Mouse (Mus musculus) intestine, embryonic 16.5 days (tissue): ENCODE measurements around the gene Pi4kb. TPM values are rescaled to one million over a fixed set of nuclear protein-coding genes. Genes with fewer than 3 reads are reported as not detected.

Experiments used
- ATAC-seq: fragments of 200-750 bp; cut with Nextera tagmentation; 2 replicates; pipeline ENCODE4 v1.8.0; 2017; ENCODE audit warnings: moderate TSS enrichment, moderate library complexity
- H3K27ac ChIP-seq: fragments of 300-500 bp; sonication (generic); 2 replicates; pipeline ENCODE4 v1.5.1; 2014; ENCODE audit warnings: mild to moderate bottlenecking, low read length
- H3K27me3 ChIP-seq: fragments of 300-500 bp; sonication (generic); replicated peaks from 2 replicates; pipeline ENCODE4 v1.6.1; 2014; ENCODE audit warnings: low read length, control low read depth, mixed read lengths; ENCODE audit not compliant: control insufficient read depth, insufficient read depth
- H3K36me3 ChIP-seq: fragments of 300-500 bp; sonication (generic); 2 replicates; pipeline ENCODE4 v1.6.1; 2014; ENCODE audit warnings: low read length, control low read depth; ENCODE audit not compliant: control insufficient read depth, insufficient read depth
- H3K4me1 ChIP-seq: fragments of 300-500 bp; sonication (generic); 2 replicates; pipeline ENCODE4 v1.6.1; 2014; ENCODE audit warnings: low read length, control low read depth, mixed read lengths; ENCODE audit not compliant: control insufficient read depth, insufficient read depth
- H3K4me2 ChIP-seq: fragments of 300-500 bp; sonication (generic); 2 replicates; pipeline ENCODE4 v1.6.1; 2014; ENCODE audit warnings: low read depth, low read length, control low read depth
- H3K4me3 ChIP-seq: fragments of 300-500 bp; sonication (generic); 2 replicates; pipeline ENCODE4 v1.5.1; 2014; ENCODE audit warnings: mild to moderate bottlenecking, low read length
- H3K9ac ChIP-seq: fragments of 300-500 bp; sonication (generic); 2 replicates; pipeline ENCODE4 v1.6.1; 2014; ENCODE audit warnings: low read depth, low read length
- H3K9me3 ChIP-seq: fragments of 300-500 bp; sonication (generic); 2 replicates; pipeline ENCODE4 v1.6.1; 2016; ENCODE audit warnings: low read length, control low read depth; ENCODE audit not compliant: control insufficient read depth
- WGBS: fragments of 180-500 bp; shearing (Covaris S2); extraction: QIAGEN DNeasy Blood & Tissue Kit; methylation state at CpG from one replicate; pipeline ENCODE4 v1.1.7; 2014; 5-methylcytosine and 5-hydroxymethylcytosine counted together
- polyA plus RNA-seq: library from polyadenylated mRNA; unstranded; fragments of >200 nt; fragmentation: Nextera tagmentation; extraction: Ambion mirVana; gene quantifications from 2 replicates; pipeline ENCODE4 v1.2.1, GENCODE M21; 2015

Gene Pi4kb
- polyA plus RNA-seq, 1 experiment from 2014 or later = 21.7 TPM

DNA sequence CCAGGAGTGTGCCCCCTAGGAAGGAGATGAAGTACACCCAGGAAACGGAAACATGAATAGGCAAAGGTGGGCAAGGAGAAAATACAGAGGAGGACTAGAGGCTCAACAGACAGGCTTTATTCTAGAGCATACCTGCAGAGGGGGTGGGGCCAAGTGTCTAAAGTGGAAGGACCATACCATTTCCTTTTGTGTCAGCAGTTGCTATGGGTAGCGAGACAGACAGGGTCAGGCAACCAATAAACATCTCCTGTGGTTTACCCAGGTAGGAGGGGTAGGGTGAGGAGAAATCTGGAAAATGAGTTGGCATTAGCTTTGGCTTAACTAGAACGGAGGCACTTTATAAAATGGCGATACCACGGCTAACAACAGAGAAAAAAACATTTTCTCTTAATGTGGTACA lies 21.7 kb upstream of the Pi4kb start:
- Histone ChIP-seq H3K9me3 (no peaks in the 10 kb centered on the region), H3K27ac (no peak overlapping the region), H3K36me3 (peaks cover 6% of the 10 kb centered on the region), H3K4me2 (peak overlapping the region; percentile 56), H3K4me1 (peaks cover 11% of the 10 kb centered on the region; the same call in 1 of the 2 replicates), H3K9ac (no peak overlapping the region), H3K27me3 (no peaks in the 10 kb centered on the region), H3K4me3 (peak overlapping the region; percentile 88)
- 60% methylated on average over 5 of the region's 5 CpGs for WGBS
- ATAC-seq = peak; percentile 37

DNA sequence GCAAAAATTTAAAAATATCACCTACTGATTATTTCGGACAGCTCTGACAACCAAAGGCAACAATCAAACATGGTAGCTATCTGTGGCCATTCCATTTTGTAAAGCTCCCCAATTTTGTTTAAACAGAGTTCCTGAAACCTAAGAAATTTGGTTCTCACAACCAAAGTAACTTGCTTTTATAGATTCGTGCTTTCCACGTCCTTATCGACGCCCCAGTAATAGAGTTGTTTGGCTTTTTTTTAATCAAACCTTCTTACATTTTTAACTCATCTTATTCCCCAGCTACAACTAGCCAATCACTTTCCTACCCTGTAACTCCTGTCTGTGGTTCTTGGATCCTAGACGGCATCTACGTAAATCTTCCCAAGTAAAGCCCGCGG lies 21.2 kb upstream of the Pi4kb start:
- Histone ChIP-seq H3K4me2 (peak overlapping the region; percentile 56), H3K4me3 (peak overlapping the region; percentile 88), H3K27me3 (no peaks in the 10 kb centered on the region), H3K27ac (peak overlapping the region; percentile 94), H3K9ac (peak overlapping the region; percentile 69), H3K36me3 (peaks cover 11% of the 10 kb centered on the region), H3K9me3 (no peaks in the 10 kb centered on the region), H3K4me1 (peaks cover 11% of the 10 kb centered on the region; the same call in 1 of the 2 replicates)
- WGBS = 9% methylated on average over 9 of the region's 9 CpGs
- no peak for ATAC-seq

DNA sequence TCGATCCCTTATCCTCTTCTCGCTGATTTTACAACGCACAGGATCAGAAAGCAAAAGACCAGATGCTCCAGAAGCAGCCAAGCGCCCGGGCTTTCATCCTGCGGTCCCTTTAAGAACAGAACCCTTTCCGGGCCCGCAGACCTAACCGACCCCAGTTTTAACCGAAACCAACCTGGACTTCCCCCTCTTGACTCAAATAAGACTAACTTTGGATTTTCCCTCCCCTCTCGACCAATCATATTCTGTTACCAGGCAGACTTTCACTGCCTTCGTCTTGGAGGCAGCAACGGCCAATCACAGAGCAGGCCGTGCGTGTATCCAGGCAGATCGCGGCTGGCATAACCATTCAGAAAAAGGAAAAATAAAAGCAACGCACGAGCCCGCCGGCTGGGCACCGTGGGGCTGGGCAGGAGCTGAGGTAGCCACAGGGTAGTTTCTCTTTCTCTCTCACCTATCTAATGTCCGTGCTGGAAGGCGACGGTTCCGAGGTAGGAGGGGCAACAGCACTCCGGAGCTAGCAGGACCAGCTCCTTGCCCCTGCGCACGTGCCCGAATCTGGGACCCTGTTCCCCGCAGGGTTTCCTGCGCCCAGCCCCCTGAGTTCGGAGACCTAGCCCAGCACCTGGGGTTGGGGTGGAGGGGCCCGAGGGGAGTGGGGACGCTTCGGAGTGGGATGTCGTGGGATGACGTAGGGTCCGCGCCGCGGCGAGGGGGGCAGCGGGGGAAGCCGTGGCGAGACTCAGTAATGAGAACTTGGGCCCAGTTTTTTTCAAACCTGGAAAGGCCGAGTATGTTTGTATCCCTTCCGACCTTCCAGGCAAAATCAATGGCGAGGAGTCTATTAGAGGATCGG lies 20.5 kb upstream of the Pi4kb start, which contains the start of gene Rfx5:
Rfx5 (plus strand) TSS at position 312 of the 853 bp plus-strand sequence.
- Histone ChIP-seq H3K27me3 (no peaks in the 10 kb centered on the region), H3K4me3 (peak within 1 kb of the TSS; percentile 88), H3K36me3 (peaks cover 13% of the 10 kb centered on the region), H3K27ac (peak within 1 kb of the TSS; percentile 94), H3K9ac (peak within 1 kb of the TSS; percentile 93), H3K4me2 (peak within 1 kb of the TSS; percentile 69), H3K9me3 (no peaks in the 10 kb centered on the region), H3K4me1 (peaks cover 11% of the 10 kb centered on the region; the same call in 1 of the 2 replicates)
- peak; percentile 96 for ATAC-seq
- WGBS = under 1% methylated on average over 50 of the region's 50 CpGs

GRCm38 (mm10) chr3:94958295-94958694 lies 16.2 kb upstream of the Pi4kb start:
- no peak for ATAC-seq
- Histone ChIP-seq H3K4me2 (no peak overlapping the region), H3K9ac (no peak overlapping the region), H3K36me3 (peaks cover 13% of the 10 kb centered on the region), H3K4me1 (peaks cover 6% of the 10 kb centered on the region; the same call in 1 of the 2 replicates), H3K27me3 (no peaks in the 10 kb centered on the region), H3K27ac (no peak overlapping the region), H3K4me3 (no peak overlapping the region), H3K9me3 (no peaks in the 10 kb centered on the region)
- 89% methylated on average over 8 of the region's 8 CpGs for WGBS

DNA sequence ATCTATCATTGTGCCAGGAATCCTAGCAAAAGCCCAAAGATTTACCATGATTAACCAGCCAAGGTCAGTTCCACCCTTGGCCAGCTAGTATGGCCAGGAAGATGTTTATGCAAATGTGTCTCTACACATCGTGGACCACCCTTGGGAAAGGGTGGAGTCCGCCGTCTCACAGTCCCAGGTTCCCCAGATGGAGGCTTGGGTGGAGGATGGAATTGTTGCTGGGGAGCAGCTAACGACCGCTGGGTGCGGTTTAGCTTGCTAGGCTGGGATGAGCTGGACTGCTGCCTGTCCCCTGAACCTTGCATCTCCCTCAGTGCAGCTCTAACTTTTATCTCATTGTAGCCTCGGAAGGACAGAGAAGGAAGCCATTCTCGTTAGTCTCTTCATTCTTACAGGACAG lies 14.7 kb upstream of the Pi4kb start:
- peaks cover 4% of the 10 kb centered on the region; the same call in 1 of the 2 replicates for H3K4me1 ChIP-seq
- peaks cover 13% of the 10 kb centered on the region for H3K36me3 ChIP-seq
- no peaks in the 10 kb centered on the region for H3K9me3 ChIP-seq
- no peak overlapping the region for H3K4me2 ChIP-seq
- H3K9ac ChIP-seq = no peak overlapping the region
- ATAC-seq = no peak
- WGBS = 36% methylated on average over 8 of the region's 8 CpGs
- H3K27ac ChIP-seq = no peak overlapping the region
- no peak overlapping the region for H3K4me3 ChIP-seq
- no peaks in the 10 kb centered on the region for H3K27me3 ChIP-seq

DNA sequence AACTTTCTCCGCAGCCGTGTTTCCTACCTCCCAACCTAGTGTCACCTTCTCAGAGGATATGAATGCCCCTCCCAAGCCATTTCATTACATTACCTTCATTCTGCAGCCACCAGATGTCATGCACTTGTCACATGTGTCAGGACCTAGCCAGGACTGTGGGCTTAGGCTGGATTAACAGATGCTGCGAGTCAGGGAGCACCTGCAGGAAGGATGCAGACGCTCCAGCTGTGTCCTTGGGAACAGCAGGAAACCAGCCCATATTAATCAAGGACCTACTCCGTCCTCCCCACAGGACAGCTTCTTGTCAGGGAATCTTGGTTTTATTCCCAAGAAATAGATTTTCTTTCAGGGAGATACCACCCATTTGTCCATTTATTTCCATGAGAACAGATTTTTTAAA lies 14.2 kb upstream of the Pi4kb start:
- H3K4me1 ChIP-seq = no peaks in the 10 kb centered on the region
- H3K36me3 ChIP-seq = peaks cover 13% of the 10 kb centered on the region
- WGBS = 54% methylated on average over 5 of the region's 5 CpGs
- H3K27ac ChIP-seq = no peak overlapping the region
- no peak overlapping the region for H3K4me2 ChIP-seq
- ATAC-seq = no peak
- no peak overlapping the region for H3K4me3 ChIP-seq
- H3K9ac ChIP-seq = no peak overlapping the region
- no peaks in the 10 kb centered on the region for H3K27me3 ChIP-seq
- no peaks in the 10 kb centered on the region for H3K9me3 ChIP-seq

- H3K36me3 ChIP-seq = no peaks in the 10 kb centered on the region
- H3K27ac ChIP-seq = no peak overlapping the region
- H3K4me1 ChIP-seq = no peaks in the 10 kb centered on the region
- WGBS = 97% methylated on average over 1 of the region's 1 CpGs
- H3K9me3 ChIP-seq = no peaks in the 10 kb centered on the region
- no peak for ATAC-seq
- no peak overlapping the region for H3K4me3 ChIP-seq
- no peak overlapping the region for H3K9ac ChIP-seq
- H3K27me3 ChIP-seq = no peaks in the 10 kb centered on the region
- H3K4me2 ChIP-seq = no peak overlapping the region
Observed at GRCm38 (mm10) chr3:94964989-94965388, 9.5 kb upstream of the Pi4kb start.

GRCm38 (mm10) chr3:94965878-94966277 lies 8.7 kb upstream of the Pi4kb start:
- H3K4me1 ChIP-seq = no peaks in the 10 kb centered on the region
- no peaks in the 10 kb centered on the region for H3K27me3 ChIP-seq
- H3K36me3 ChIP-seq = no peaks in the 10 kb centered on the region
- H3K9ac ChIP-seq = no peak overlapping the region
- no peaks in the 10 kb centered on the region for H3K9me3 ChIP-seq
- no peak overlapping the region for H3K27ac ChIP-seq
- no peak overlapping the region for H3K4me3 ChIP-seq
- H3K4me2 ChIP-seq = no peak overlapping the region
- no peak for ATAC-seq
- WGBS = 48% methylated on average over 1 of the region's 1 CpGs

DNA sequence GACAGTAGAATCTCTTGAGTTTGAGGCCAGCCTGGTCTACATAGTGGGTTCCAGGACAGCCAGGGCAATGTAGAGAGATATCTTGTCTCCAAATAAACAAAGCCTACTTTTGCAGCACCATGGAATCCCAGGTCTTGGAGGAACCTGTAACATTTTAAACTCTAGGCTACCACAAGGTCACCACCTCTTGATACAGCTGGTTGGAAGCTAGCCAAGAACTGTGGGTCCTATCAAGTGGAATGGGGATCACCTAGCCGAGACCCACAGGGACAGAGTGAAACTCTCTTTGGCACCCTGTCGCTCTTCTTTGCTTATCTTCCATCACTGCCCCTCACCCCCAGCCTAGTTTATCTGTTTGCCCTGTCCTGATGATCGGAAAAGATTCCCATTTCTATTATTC lies 2.0 kb upstream of the Pi4kb start:
- no peak for ATAC-seq
- H3K36me3 ChIP-seq = no peaks in the 10 kb centered on the region
- no peak overlapping the region for H3K27ac ChIP-seq
- no peaks in the 10 kb centered on the region for H3K27me3 ChIP-seq
- no peak overlapping the region for H3K4me2 ChIP-seq
- no peaks in the 10 kb centered on the region for H3K9me3 ChIP-seq
- 77% methylated on average over 3 of the region's 3 CpGs for WGBS
- no peak overlapping the region for H3K9ac ChIP-seq
- H3K4me3 ChIP-seq = no peak overlapping the region
- H3K4me1 ChIP-seq = peaks cover 8% of the 10 kb centered on the region; the same call in 1 of the 2 replicates
